Mouse (Mus musculus) heart, postnatal 0 days (tissue): ENCODE data around the gene Ptgdr2.

Source experiments
- CTCF ChIP-seq: IDR thresholded peaks from 2 replicates; pipeline ENCODE4 v1.5.1; 2016; ENCODE audit warnings: antibody characterized with exemption, control low read depth, low read depth
- EP300 ChIP-seq: IDR thresholded peaks from 2 replicates; pipeline ENCODE4 v1.6.1; 2016; ENCODE audit warnings: antibody characterized with exemption, low read depth

- TF ChIP-seq CTCF: peak; percentile 70
- no peak for TF ChIP-seq EP300
These were observed 42.5 kb downstream of the Ptgdr2 start for GRCm38 (mm10) chr19:10979184-10980168.
